Comparison of ENCODE assay signal across 8 mouse cellular contexts in genomic region chr13:94595701-94596361, GRCm38 (mm10).
DNase-seq lines count a peak whose midpoint lies in the region; ATAC-seq lines count a peak whose summit lies in the region.

No protein-coding gene starts in this region.

- 1% methylated on average over 38 of the region's 38 CpGs for WGBS in forebrain, embryonic 12.5 days
- WGBS in limb, embryonic 12.5 days: under 1% methylated on average over 38 of the region's 38 CpGs

- no peaks in the 10 kb centered on the region for H3K36me3 ChIP-seq in forebrain, embryonic 12.5 days (replicated peaks)
- no peaks in the 10 kb centered on the region for H3K36me3 ChIP-seq in limb, embryonic 12.5 days

- H3K9ac ChIP-seq in forebrain, embryonic 12.5 days: peak overlapping the region; percentile 17; the same call in 1 of the 2 replicates
- H3K9ac ChIP-seq in limb, embryonic 12.5 days (replicated peaks): peak overlapping the region; percentile 40; the same call in 1 of the 2 replicates

- no peaks in the 10 kb centered on the region for H3K9me3 ChIP-seq in forebrain, embryonic 12.5 days
- H3K9me3 ChIP-seq in limb, embryonic 12.5 days: no peaks in the 10 kb centered on the region

- peak overlapping the region; percentile 49 for H3K4me2 ChIP-seq in forebrain, embryonic 12.5 days
- peak overlapping the region; percentile 66 for H3K4me2 ChIP-seq in limb, embryonic 12.5 days

- H3K4me3 ChIP-seq in forebrain, embryonic 12.5 days (replicated peaks): peak overlapping the region; percentile 31
- H3K4me3 ChIP-seq in limb, embryonic 12.5 days (replicated peaks): peak overlapping the region; percentile 40

- H3K27ac ChIP-seq in forebrain, embryonic 12.5 days: peak overlapping the region; percentile 73
- no peak overlapping the region for H3K27ac ChIP-seq in limb, embryonic 12.5 days

- peak; percentile 78 for ATAC-seq in forebrain, embryonic 12.5 days (ENCODE audit: low FRiP score)
- no peak for ATAC-seq in limb, embryonic 12.5 days (ENCODE audit: insufficient number of reproducible peaks, insufficient read depth, low FRiP score, low TSS enrichment, low read depth)

- DNase-seq in heart, adult 11 months: peak; percentile 80
- DNase-seq in heart, postnatal 36 days: no peak
- peak; percentile 19 for DNase-seq in ES-CJ7 (ENCODE audit: low read depth, low spot score)
- peak; percentile 3 for DNase-seq in yolk sac, embryonic 10.5 days (ENCODE audit: low spot score)
- no peak for DNase-seq in right cerebral cortex, postnatal 36 days (ENCODE audit: low spot score in 2 of 2)
- DNase-seq in right cerebral cortex, postnatal 14 days: no peak

- intact Hi-C loops in heart, postnatal 36 days (cut with DNase I): no loop called here

- peaks cover 95% of the 10 kb centered on the region for H3K27me3 ChIP-seq in forebrain, embryonic 12.5 days
- H3K27me3 ChIP-seq in limb, embryonic 12.5 days: peaks cover 76% of the 10 kb centered on the region

- H3K4me1 ChIP-seq in forebrain, embryonic 12.5 days: peaks cover 16% of the 10 kb centered on the region
- peaks cover 21% of the 10 kb centered on the region for H3K4me1 ChIP-seq in limb, embryonic 12.5 days (replicated peaks)

Comparison
In these comparisons a context has a peak if more than half of its experiments do, and no peak if none do; other contexts are left out.
1. DNase-seq: peak in heart, adult 11 months (single experiment), ES-CJ7 (single experiment) and yolk sac, embryonic 10.5 days (single experiment); none in heart, postnatal 36 days (0 of 2), right cerebral cortex, postnatal 36 days (0 of 2) and right cerebral cortex, postnatal 14 days (single experiment).